Mouse (Mus musculus): ENCODE measurements around the gene Filip1l.
A peak's percentile ranks its signal among the peaks of the same experiment; 100 is the strongest.

Filip1l gene

DNA sequence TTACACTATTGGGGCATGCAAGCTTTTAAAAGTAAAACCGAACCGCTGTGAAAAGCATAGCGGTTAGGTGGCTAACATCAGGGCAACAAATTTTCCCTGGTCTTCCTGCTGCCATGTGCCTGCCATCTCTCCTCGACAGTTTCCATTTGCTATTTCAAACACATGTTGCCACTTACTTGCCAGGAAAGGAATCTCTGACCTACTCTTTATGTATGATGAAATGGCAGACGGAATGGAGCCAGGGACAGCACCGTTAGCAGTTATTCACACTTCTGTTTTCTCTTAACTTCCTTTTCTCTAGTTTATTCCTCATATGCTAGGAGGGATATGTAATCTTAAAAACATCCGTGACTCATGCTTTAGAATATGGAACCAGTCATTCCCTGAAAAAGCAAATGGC lies 183.6 kb downstream of the Filip1l start:
- no peak for DNase-seq

GRCm38 (mm10) chr16:57543243-57543642 lies 190.3 kb downstream of the Filip1l start:
- no peak for DNase-seq

DNA sequence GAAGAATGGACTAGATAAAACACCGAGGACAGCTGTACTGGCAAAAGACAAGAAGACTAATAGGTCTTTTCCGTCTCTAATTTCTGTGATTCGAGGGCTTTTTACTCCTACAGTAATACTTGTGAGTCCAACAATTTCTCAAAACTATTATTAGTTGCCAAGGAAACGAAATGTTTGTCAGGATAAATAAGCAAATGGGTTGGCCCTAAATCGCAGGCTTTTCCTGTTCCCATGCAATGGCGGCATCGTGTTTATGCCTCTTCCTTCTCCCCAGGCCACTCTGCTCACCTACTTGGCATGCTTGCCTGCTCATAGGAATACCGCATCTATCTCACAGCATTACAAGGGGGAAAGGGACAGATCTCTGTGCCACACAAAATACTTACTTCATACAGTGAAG lies 191.5 kb downstream of the Filip1l start:
- DNase-seq, result no peak

GRCm38 (mm10) chr16:57546355-57546754 lies 193.5 kb downstream of the Filip1l start:
- DNase-seq, result no peak

DNA sequence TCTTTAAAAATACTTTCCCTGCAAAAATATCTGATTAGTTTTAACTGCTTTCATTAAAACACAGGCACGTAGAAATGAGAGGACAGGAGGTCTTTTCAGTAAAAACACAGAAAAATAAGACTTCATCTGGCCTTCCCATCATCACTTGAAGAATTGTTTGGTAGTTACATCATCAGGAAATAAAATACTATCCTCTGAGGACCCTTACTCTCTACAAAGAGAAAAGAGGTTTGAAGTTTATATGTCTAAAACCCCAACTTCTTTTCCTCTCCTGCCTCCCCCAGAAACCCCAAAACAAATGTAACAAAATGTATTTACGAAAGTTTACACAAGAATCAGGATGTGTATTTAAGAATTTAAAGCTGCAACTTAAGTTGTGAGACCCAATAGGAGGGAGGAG lies 195.7 kb downstream of the Filip1l start:
- DNase-seq, result no peak

- DNase-seq, result peak; percentile 23
Measured at GRCm38 (mm10) chr16:57549061-57550037, 196.5 kb downstream of the Filip1l start.

- DNase-seq, result no peak
Measured at GRCm38 (mm10) chr16:57550088-57550487, 197.2 kb downstream of the Filip1l start.

GRCm38 (mm10) chr16:57550817-57551216 lies 197.9 kb downstream of the Filip1l start:
- DNase-seq, result no peak

GRCm38 (mm10) chr16:57551617-57552016 lies 198.7 kb downstream of the Filip1l start:
- DNase-seq, result no peak

- DNase-seq, result no peak
Measured at GRCm38 (mm10) chr16:57552709-57553108, 199.8 kb downstream of the Filip1l start.

GRCm38 (mm10) chr16:57553235-57553634 lies 200.3 kb downstream of the Filip1l start:
- DNase-seq, result no peak

- DNase-seq, result no peak
Measured at GRCm38 (mm10) chr16:57554886-57555400, 202.1 kb downstream of the Filip1l start.

- DNase-seq, result no peak
Measured at GRCm38 (mm10) chr16:57555667-57556066, 202.8 kb downstream of the Filip1l start.

- DNase-seq, result no peak
Measured at GRCm38 (mm10) chr16:57556244-57556643, 203.4 kb downstream of the Filip1l start.

DNA sequence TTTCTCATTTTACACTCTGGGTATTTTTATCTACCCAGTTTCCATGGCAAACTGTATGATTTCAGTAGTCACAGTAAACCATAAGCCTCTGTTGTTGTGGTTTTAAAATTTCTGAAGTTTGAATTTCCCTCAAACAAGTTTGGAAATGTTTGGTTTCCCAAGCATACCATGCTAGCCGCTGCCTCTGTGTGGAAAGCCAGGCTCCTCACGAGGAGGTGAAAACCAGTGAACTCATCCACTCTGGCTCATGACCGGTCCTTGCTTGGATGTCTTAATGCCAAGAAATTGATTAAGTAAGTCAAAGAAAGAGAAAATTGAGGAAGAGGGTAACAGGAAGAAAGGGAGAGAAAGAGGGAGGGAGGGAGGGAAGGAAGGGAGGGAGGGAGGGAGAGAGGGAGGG lies 205.4 kb downstream of the Filip1l start:
- no peak for DNase-seq

GRCm38 (mm10) chr16:57560185-57560584 lies 207.3 kb downstream of the Filip1l start:
- DNase-seq, result no peak

DNA sequence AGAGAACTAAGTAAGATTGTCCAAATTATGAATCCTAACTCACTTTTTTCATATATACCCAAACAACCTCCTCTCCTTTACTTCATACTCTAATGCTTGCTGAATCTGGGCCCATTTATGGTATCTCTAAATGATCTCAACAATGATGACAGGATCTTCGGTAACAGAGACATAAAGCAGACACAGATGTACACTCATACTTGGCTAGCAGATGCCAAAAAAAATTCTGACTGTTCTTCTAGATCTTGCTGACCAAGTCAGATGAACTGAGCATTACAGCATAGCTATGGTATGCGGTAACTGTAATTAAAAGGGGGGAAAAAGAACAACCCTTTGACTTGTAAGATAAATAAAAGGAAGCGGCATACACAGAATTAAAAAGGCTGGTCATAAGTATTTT lies 210.6 kb downstream of the Filip1l start:
- no peak for DNase-seq

DNA sequence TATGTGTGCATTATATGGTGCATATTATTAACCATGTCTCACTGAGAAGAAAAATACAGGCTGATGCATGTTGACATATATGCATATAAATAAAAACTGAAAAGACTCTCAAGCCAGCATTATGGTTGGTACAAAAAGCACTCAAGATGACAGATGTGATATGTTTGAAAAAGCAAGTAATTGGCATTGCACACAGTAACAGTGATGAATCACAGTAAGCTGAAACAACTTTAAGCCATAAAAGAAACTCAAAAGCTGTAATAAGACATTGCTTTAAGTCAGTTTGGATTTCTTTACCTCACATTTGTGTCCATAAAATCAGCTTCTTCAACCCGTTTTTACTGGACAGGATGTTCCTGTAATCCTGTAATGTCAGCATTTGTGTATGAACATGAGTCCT lies 211.9 kb downstream of the Filip1l start:
- no peak for DNase-seq

DNA sequence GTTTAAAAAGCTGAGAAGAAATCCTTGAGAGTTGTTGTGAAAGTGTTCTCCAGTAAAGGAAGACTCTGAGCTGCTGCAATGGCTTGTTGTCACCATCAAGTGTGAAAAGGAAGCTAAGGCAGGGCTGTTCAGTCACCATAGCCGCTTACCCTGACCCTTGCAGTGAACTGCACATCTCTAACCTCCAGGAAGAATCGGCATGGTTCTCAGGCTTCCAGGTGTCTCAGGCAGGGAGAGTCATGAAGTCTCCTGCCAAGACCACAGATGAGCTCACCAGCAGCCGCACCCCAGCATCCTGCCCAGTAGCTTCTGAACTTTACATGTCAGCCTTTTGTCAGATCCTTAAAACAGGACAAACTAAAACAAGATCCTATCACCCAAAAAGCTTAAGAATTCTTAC lies 213.3 kb downstream of the Filip1l start:
- no peak for DNase-seq

DNA sequence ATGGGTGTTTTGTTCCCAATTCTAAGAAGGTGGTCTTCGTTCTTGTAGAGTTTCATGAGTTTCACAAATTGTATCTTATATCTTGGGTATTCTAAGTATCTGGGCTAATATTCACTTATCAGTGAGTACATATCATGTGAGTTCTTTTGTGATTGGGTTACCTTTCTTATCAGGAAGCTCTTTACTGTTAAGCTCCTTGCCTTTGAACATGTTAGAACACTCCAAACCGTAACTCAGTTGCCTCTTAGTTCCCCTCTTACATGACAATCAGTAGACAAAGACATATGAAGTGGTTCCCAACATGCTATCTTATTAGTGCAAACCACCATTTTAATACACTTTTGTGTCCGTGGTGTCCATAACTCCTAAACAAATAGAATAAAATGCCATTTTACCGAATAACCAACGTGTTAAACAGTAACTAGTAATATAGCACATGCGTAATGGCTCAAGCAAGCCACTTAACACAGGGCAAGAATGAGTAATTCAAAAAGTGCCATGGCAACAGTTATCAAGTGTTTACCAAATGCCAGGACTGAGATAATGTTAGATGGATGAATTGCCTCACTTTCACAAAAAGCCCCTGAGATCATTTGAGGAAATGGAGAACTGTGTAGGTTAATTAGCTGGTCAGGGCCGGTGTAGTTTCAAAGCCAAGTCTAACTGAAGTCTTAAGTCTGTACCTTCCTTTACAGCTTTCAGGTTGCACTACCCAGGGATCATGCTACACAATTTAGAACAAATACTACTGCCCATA lies 215.9 kb downstream of the Filip1l start:
- DNase-seq, result no peak

- no peak for DNase-seq
Measured at GRCm38 (mm10) chr16:57570789-57571311, 218.0 kb downstream of the Filip1l start.

DNA sequence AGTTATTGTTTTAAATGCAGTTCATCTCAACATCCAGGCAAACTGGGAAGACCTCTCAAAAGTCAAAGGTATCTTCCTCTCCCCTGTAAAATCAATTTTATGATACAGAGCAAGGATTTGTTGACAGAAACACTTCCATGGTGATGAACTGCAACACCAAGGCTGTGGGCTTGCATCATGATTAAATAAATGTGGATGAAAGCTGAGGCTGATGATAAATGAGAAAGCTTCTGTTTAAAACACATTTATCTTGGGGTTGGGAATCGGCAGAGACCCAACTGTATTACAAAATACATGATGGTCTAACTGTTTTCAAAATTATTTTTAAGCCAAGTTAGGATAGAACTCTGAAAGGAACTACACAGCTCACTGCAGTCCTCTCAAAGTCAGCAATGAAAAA lies 220.9 kb downstream of the Filip1l start:
- DNase-seq, result no peak

DNA sequence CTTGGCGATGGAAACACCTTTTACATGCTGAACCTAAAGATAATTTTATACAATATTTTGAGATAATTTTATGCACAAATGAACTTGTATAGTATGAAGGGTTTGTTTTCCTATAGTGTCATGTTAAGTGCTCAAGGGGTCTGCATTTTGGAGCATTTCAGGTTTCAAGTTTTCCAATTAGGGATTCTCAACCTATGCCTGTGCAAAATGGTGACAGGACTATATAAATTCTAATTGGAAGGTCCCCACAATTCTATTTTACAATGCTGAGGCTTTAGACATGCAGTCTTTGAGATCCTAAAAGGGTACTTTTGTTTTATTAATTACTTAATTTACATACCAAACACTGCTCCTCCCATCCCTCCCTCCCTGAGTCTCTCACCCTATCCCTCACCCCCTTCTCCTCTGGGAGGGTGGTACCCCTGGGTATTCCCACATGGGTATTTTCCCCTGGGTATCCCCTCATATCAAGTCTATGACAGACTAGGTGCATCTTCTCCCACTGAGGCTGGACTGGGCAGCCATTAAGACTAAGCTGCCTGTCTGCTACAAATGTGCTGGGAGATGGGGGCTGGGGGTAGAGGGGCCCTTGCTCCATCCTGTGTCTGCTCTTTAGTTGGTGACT lies 223.0 kb downstream of the Filip1l start:
- DNase-seq, result no peak

Measured in layer of hippocampus, adult 9-11 months (tissue).